Mouse (Mus musculus) B cell, adult 2 months (primary cell): ENCODE measurements around the gene Agbl4.

Source experiments
- DNase-seq, 2 experiments: peaks; one replicate each; pipeline ENCODE4 v3.0.0; 2022

Gene Agbl4

GRCm38 (mm10) chr4:111597249-111597661 is 1199.8 kb downstream of the Agbl4 start:
- DNase-seq = no peak

- no peak for DNase-seq
These were observed 1200.5 kb downstream of the Agbl4 start for GRCm38 (mm10) chr4:111597986-111598385.

GRCm38 (mm10) chr4:111603194-111603593 is 1205.7 kb downstream of the Agbl4 start:
- DNase-seq = no peak

GRCm38 (mm10) chr4:111607826-111608500 is 1210.5 kb downstream of the Agbl4 start:
- no peak for DNase-seq

- DNase-seq = no peak
These were observed 1224.4 kb downstream of the Agbl4 start for GRCm38 (mm10) chr4:111621865-111622264.

GRCm38 (mm10) chr4:111624914-111625313 is 1227.5 kb downstream of the Agbl4 start:
- DNase-seq = no peak

GRCm38 (mm10) chr4:111626118-111626830 is 1228.8 kb downstream of the Agbl4 start:
- peak; percentile 78 to 79 for DNase-seq

GRCm38 (mm10) chr4:111632615-111633014 is 1235.2 kb downstream of the Agbl4 start:
- DNase-seq = no peak

- DNase-seq = no peak
These were observed 1238.2 kb downstream of the Agbl4 start for GRCm38 (mm10) chr4:111635538-111636124.

GRCm38 (mm10) chr4:111638948-111639708 is 1241.7 kb downstream of the Agbl4 start:
- DNase-seq = no peak

- DNase-seq = no peak
These were observed 1247.8 kb downstream of the Agbl4 start for GRCm38 (mm10) chr4:111645117-111645830.

- DNase-seq = no peak
These were observed 1248.3 kb downstream of the Agbl4 start for GRCm38 (mm10) chr4:111645831-111646166.

- no peak for DNase-seq
These were observed 1256.0 kb downstream of the Agbl4 start for GRCm38 (mm10) chr4:111653451-111653850.

GRCm38 (mm10) chr4:111663730-111664129 is 1266.3 kb downstream of the Agbl4 start:
- DNase-seq = no peak

GRCm38 (mm10) chr4:111664146-111664545 is 1266.7 kb downstream of the Agbl4 start:
- DNase-seq = no peak

GRCm38 (mm10) chr4:111666713-111667112 is 1269.3 kb downstream of the Agbl4 start:
- no peak for DNase-seq

- no peak for DNase-seq
These were observed 1271.9 kb downstream of the Agbl4 start for GRCm38 (mm10) chr4:111669369-111669768.

- no peak for DNase-seq
These were observed 1273.3 kb downstream of the Agbl4 start for GRCm38 (mm10) chr4:111670566-111671421.

GRCm38 (mm10) chr4:111671440-111671839 is 1274.0 kb downstream of the Agbl4 start:
- DNase-seq = no peak

- DNase-seq = no peak
These were observed 1276.4 kb downstream of the Agbl4 start for GRCm38 (mm10) chr4:111673904-111674303.

GRCm38 (mm10) chr4:111681926-111682325 is 1284.5 kb downstream of the Agbl4 start:
- no peak for DNase-seq

- no peak for DNase-seq
These were observed 1285.3 kb downstream of the Agbl4 start for GRCm38 (mm10) chr4:111682793-111683192.
